Mouse (Mus musculus) limb, embryonic 11.5 days (tissue): Measurements from ENCODE around the gene Gm572. TPM values are rescaled to one million over a fixed set of nuclear protein-coding genes. Genes with fewer than 3 reads are reported as not detected.
A peak's percentile ranks its signal among the peaks of the same experiment; 100 is the strongest.

Experiments used
- ATAC-seq: fragments of 200-750 bp; cut with Nextera tagmentation; 2 replicates; pipeline ENCODE4 v1.8.0; 2017; ENCODE audit warnings: low read depth; ENCODE audit not compliant: insufficient number of reproducible peaks, low FRiP score, low TSS enrichment
- DNase-seq: peaks from one replicate; pipeline ENCODE4 v3.0.0-alpha.2; 2015; ENCODE audit warnings: low spot score
- H3K27ac ChIP-seq: fragments of 300-500 bp; sonication (generic); replicated peaks from 2 replicates; pipeline ENCODE4 v1.5.1; 2014; ENCODE audit warnings: low read depth, mild to moderate bottlenecking, low read length
- H3K27me3 ChIP-seq: fragments of 300-500 bp; sonication (generic); 2 replicates; pipeline ENCODE4 v1.6.1; 2014; ENCODE audit warnings: mild to moderate bottlenecking, low read length, mixed read lengths; ENCODE audit not compliant: control insufficient read depth, insufficient read depth
- H3K36me3 ChIP-seq: fragments of 300-500 bp; sonication (generic); 2 replicates; pipeline ENCODE4 v1.6.1; 2014; ENCODE audit warnings: mild to moderate bottlenecking, low read length, moderate library complexity, mixed read lengths; ENCODE audit not compliant: control insufficient read depth, insufficient read depth
- H3K4me1 ChIP-seq: fragments of 300-500 bp; sonication (generic); 2 replicates; pipeline ENCODE4 v1.6.1; 2014; ENCODE audit warnings: low read length, mixed read lengths; ENCODE audit not compliant: control insufficient read depth, insufficient read depth
- H3K4me2 ChIP-seq: fragments of 300-500 bp; sonication (generic); 2 replicates; pipeline ENCODE4 v1.6.1; 2014; ENCODE audit warnings: low read depth, mild to moderate bottlenecking, moderate library complexity; ENCODE audit not compliant: severe bottlenecking
- H3K4me3 ChIP-seq: fragments of 300-500 bp; sonication (generic); 2 replicates; pipeline ENCODE4 v1.5.1; 2014; ENCODE audit warnings: low read depth, low read length
- H3K9ac ChIP-seq: fragments of 300-500 bp; sonication (generic); 2 replicates; pipeline ENCODE4 v1.6.1; 2014; ENCODE audit warnings: mild to moderate bottlenecking, low read length
- H3K9me3 ChIP-seq: fragments of 300-500 bp; sonication (generic); 2 replicates; pipeline ENCODE4 v1.6.1; 2016; ENCODE audit warnings: low read length; ENCODE audit not compliant: control insufficient read depth
- WGBS: fragments of 180-500 bp; shearing (Covaris S2); extraction: QIAGEN DNeasy Blood & Tissue Kit; methylation state at CpG from one replicate; pipeline ENCODE4 v1.1.7; 2014; 5-methylcytosine and 5-hydroxymethylcytosine counted together
- polyA plus RNA-seq: library from polyadenylated mRNA; unstranded; fragments of >200 nt; fragmentation: Nextera tagmentation; extraction: Ambion mirVana; gene quantifications from 2 replicates; pipeline ENCODE4 v1.2.1, GENCODE M21; 2014

Gene Gm572
- polyA plus RNA-seq, 1 experiment from 2014 or later: not detected

GRCm38 (mm10) chr4:148704756-148705155 lies 61.6 kb downstream of the Gm572 start:
- H3K9ac ChIP-seq: no peak overlapping the region
- DNase-seq: peak; percentile 64
- no peaks in the 10 kb centered on the region; the same call in 1 of the 2 replicates for H3K4me1 ChIP-seq
- no peaks in the 10 kb centered on the region for H3K36me3 ChIP-seq
- H3K4me2 ChIP-seq: no peak overlapping the region
- no peaks in the 10 kb centered on the region for H3K9me3 ChIP-seq
- ATAC-seq: no peak
- H3K4me3 ChIP-seq: no peak overlapping the region
- H3K27me3 ChIP-seq: no peaks in the 10 kb centered on the region
- H3K27ac ChIP-seq: no peak overlapping the region
- 47% methylated on average over 3 of the region's 3 CpGs for WGBS

GRCm38 (mm10) chr4:148708836-148709235 lies 65.7 kb downstream of the Gm572 start:
- H3K9ac ChIP-seq: no peak overlapping the region
- DNase-seq: no peak
- no peak overlapping the region for H3K4me3 ChIP-seq
- ATAC-seq: no peak
- no peaks in the 10 kb centered on the region for H3K9me3 ChIP-seq
- H3K27me3 ChIP-seq: no peaks in the 10 kb centered on the region
- H3K36me3 ChIP-seq: no peaks in the 10 kb centered on the region
- 30% methylated on average over 11 of the region's 11 CpGs for WGBS
- no peak overlapping the region for H3K4me2 ChIP-seq
- peaks cover 16% of the 10 kb centered on the region for H3K4me1 ChIP-seq
- H3K27ac ChIP-seq: no peak overlapping the region

- Histone ChIP-seq H3K9me3 (no peaks in the 10 kb centered on the region), H3K9ac (no peak overlapping the region), H3K36me3 (no peaks in the 10 kb centered on the region), H3K4me3 (no peak overlapping the region), H3K27ac (no peak overlapping the region), H3K27me3 (no peaks in the 10 kb centered on the region), H3K4me2 (no peak overlapping the region), H3K4me1 (peaks cover 16% of the 10 kb centered on the region)
- DNase-seq (no peak), ATAC-seq (no peak)
- WGBS: 37% methylated on average over 2 of the region's 2 CpGs
Observed at GRCm38 (mm10) chr4:148710446-148710845, 67.3 kb downstream of the Gm572 start.

DNA sequence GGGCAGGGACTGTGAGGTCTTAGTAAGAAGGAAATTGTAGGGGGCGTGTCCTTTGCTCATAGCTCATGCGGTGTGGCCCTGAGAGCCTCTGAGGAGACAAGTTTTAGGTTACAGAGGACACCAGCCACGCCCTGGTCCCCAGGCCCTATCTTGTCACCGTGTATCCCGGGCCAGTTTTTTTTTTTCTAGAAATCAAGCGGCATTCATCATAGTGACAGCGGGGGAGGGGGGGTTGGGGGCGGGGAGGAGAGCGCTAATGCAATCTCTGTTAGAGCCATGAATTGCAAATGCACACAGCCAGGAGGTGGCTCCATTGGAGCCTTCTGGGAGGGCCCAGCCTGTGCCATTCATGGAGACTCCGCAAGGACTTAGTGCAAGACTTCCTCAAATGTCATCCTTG lies 68.2 kb downstream of the Gm572 start:
- ATAC-seq: no peak
- Histone ChIP-seq H3K9me3 (no peaks in the 10 kb centered on the region), H3K36me3 (no peaks in the 10 kb centered on the region), H3K9ac (no peak overlapping the region), H3K27ac (no peak overlapping the region), H3K4me2 (no peak overlapping the region), H3K4me3 (no peak overlapping the region), H3K4me1 (peaks cover 16% of the 10 kb centered on the region), H3K27me3 (no peaks in the 10 kb centered on the region)
- peak; percentile 43 for DNase-seq
- 7% methylated on average over 10 of the region's 10 CpGs for WGBS

- Histone ChIP-seq H3K27ac (no peak overlapping the region), H3K4me1 (peaks cover 16% of the 10 kb centered on the region), H3K4me3 (no peak overlapping the region), H3K4me2 (no peak overlapping the region; the same call in 1 of the 2 replicates), H3K9ac (no peak overlapping the region; the same call in 1 of the 2 replicates), H3K9me3 (no peaks in the 10 kb centered on the region), H3K36me3 (no peaks in the 10 kb centered on the region), H3K27me3 (no peaks in the 10 kb centered on the region)
- DNase-seq (no peak), ATAC-seq (no peak)
- WGBS: 34% methylated on average over 10 of the region's 10 CpGs
Observed at GRCm38 (mm10) chr4:148712632-148713031, 69.5 kb downstream of the Gm572 start.

DNA sequence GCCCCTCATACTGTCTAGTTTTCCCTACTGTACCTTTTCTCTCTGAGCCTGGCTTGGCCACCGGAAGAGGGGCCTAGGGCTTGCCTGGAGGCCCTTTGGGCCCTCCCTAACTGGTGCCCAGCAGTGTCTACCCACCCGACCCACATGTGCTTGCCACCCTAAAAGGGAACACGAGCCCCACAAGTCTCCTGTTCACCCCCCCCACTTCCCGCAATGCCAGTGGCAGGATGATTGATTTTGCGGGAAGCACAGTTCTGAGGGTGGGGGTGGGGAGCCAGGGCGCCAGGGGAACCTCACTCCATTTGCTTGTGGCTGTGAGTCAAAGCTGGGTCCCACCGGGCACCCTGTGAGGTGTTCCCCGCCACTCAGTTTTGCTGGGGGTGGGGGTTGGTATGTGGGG lies 70.9 kb downstream of the Gm572 start:
- Histone ChIP-seq H3K4me1 (peaks cover 16% of the 10 kb centered on the region), H3K9me3 (no peaks in the 10 kb centered on the region), H3K36me3 (no peaks in the 10 kb centered on the region), H3K9ac (no peak overlapping the region), H3K27ac (no peak overlapping the region), H3K4me2 (no peak overlapping the region), H3K27me3 (no peaks in the 10 kb centered on the region), H3K4me3 (no peak overlapping the region)
- ATAC-seq: no peak
- no peak for DNase-seq
- 40% methylated on average over 8 of the region's 8 CpGs for WGBS

DNA sequence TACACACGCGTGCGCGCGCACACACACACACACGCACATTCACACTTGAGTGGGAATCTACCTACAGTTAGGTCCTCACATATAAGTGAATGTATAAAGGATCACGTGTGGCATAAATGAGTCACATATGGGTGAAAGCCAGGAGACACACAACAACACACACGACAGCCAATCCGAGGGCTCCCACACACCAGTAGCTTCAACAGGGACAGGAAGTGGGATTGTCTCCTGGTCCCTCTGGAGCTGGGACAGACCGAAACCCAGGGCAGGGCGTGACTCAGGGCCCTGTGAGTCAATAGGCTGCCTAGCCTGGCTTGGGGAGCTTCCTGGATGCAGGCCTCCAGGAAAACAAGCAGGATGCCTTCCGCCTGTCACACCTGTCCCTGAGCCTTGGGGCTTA lies 71.6 kb downstream of the Gm572 start:
- no peak for ATAC-seq
- no peak overlapping the region for H3K27ac ChIP-seq
- 84% methylated on average over 12 of the region's 12 CpGs for WGBS
- no peak overlapping the region for H3K9ac ChIP-seq
- no peaks in the 10 kb centered on the region for H3K9me3 ChIP-seq
- no peak overlapping the region for H3K4me2 ChIP-seq
- H3K36me3 ChIP-seq: no peaks in the 10 kb centered on the region
- H3K4me1 ChIP-seq: peaks cover 18% of the 10 kb centered on the region
- no peaks in the 10 kb centered on the region for H3K27me3 ChIP-seq
- no peak for DNase-seq
- H3K4me3 ChIP-seq: no peak overlapping the region

GRCm38 (mm10) chr4:148715396-148715795 lies 72.3 kb downstream of the Gm572 start:
- Histone ChIP-seq H3K4me1 (peaks cover 17% of the 10 kb centered on the region), H3K4me2 (no peak overlapping the region), H3K9ac (no peak overlapping the region), H3K27ac (no peak overlapping the region), H3K36me3 (no peaks in the 10 kb centered on the region), H3K4me3 (no peak overlapping the region), H3K9me3 (no peaks in the 10 kb centered on the region), H3K27me3 (no peaks in the 10 kb centered on the region)
- WGBS: 57% methylated on average over 3 of the region's 3 CpGs
- DNase-seq: no peak
- no peak for ATAC-seq
